In genomic region chr7:142077138-142077537, GRCm38 (mm10) we compare ENCODE assay signal across 27 mouse cellular contexts. TPM values are rescaled to one million over a fixed set of nuclear protein-coding genes. Genes with fewer than 3 reads are reported as not detected.
A peak's percentile ranks its signal among the peaks of the same experiment; 100 is the strongest.
DNase-seq lines count a peak whose midpoint lies in the region; ATAC-seq and TF ChIP-seq lines count a peak whose summit lies in the region.
"Had no signal": no experiment of that assay in that cellular context is flagged by ENCODE, and none has a peak within 500 bp of the region (broad histone marks: within the 10 kb centered on the region; RNA-seq: fewer than 3 reads in every experiment).

No protein-coding gene starts in this region.

- DNase-seq in heart, adult 2 months = no peak
- no peak for DNase-seq in heart, postnatal 4 days
- peak; percentile 52 for DNase-seq in midbrain, postnatal 0 days (ENCODE audit: low spot score)
- peak; percentile 50 to 56 for DNase-seq in heart, postnatal 10 days
- DNase-seq in hindbrain, embryonic 11.5 days (ENCODE audit: low spot score) = no peak
- no peak for DNase-seq in left cerebral cortex, postnatal 10 days (ENCODE audit: extremely low spot score in 1 of 2, low spot score in 2 of 2)
- DNase-seq: cerebellum, adult 8-10 months; kidney, postnatal 4 days; layer of hippocampus, adult 9-11 months; lung, adult 2 months had no signal

- peaks cover 7% of the 10 kb centered on the region; the same call in 1 of the 2 replicates for H3K36me3 ChIP-seq in heart, adult 2 months (ENCODE audit: control insufficient read depth, insufficient read depth, low read length)
- peaks cover 26% of the 10 kb centered on the region for H3K36me3 ChIP-seq in midbrain, postnatal 0 days (ENCODE audit: insufficient read depth, low read length)
- H3K36me3 ChIP-seq in midbrain, embryonic 13.5 days = peaks cover 32% of the 10 kb centered on the region
- H3K36me3 ChIP-seq in hindbrain, embryonic 11.5 days (ENCODE audit: control insufficient read depth, insufficient read depth, low read length) = no peaks in the 10 kb centered on the region
- H3K36me3 ChIP-seq: embryonic facial prominence, embryonic 12.5 days; kidney, embryonic 15.5 days had no signal

- WGBS in heart, adult 2 months = 36% methylated on average over 3 of the region's 3 CpGs
- 59% methylated on average over 3 of the region's 3 CpGs for WGBS in midbrain, postnatal 0 days
- 75% methylated on average over 3 of the region's 3 CpGs for WGBS in midbrain, embryonic 13.5 days
- 87% methylated on average over 3 of the region's 3 CpGs for WGBS in hindbrain, embryonic 11.5 days

- intact Hi-C loops in heart, adult 2 months (cut with DNase I) = no loop called here
- intact Hi-C loops in heart, postnatal 10 days (cut with DNase I) = no loop called here
- intact Hi-C loops in left cerebral cortex, postnatal 10 days (cut with DNase I) = no loop called here

- no peak for TF ChIP-seq EP300 in heart, adult 2 months (IDR thresholded peaks at IDR 0.05; ENCODE audit: insufficient read depth, low read depth, low read length)

- no peaks in the 10 kb centered on the region for H3K27me3 ChIP-seq in heart, adult 2 months (ENCODE audit: control insufficient read depth, insufficient read depth, low read length)
- H3K27me3 ChIP-seq in midbrain, postnatal 0 days (ENCODE audit: insufficient read depth, low read length) = no peaks in the 10 kb centered on the region
- H3K27me3 ChIP-seq in midbrain, embryonic 13.5 days = peaks cover 9% of the 10 kb centered on the region
- H3K27me3 ChIP-seq in hindbrain, embryonic 11.5 days (ENCODE audit: control insufficient read depth, insufficient read depth, low read length) = peaks cover 6% of the 10 kb centered on the region

- no peak overlapping the region for H3K4me3 ChIP-seq in heart, adult 2 months
- no peak overlapping the region for H3K4me3 ChIP-seq in midbrain, postnatal 0 days (ENCODE audit: low read depth, low read length)
- H3K4me3 ChIP-seq in midbrain, embryonic 13.5 days (replicated peaks) = no peak overlapping the region
- no peak overlapping the region for H3K4me3 ChIP-seq in hindbrain, embryonic 11.5 days (ENCODE audit: low read depth, low read length)
- H3K4me3 ChIP-seq: embryonic facial prominence, embryonic 12.5 days; erythroblast, embryonic 14.5 days; forebrain, embryonic 13.5 days; kidney, embryonic 15.5 days; left cerebral cortex, adult 2 months had no signal

- H3K4me1 ChIP-seq in heart, adult 2 months (ENCODE audit: control insufficient read depth, insufficient read depth, low read length) = peaks cover 3% of the 10 kb centered on the region
- no peaks in the 10 kb centered on the region for H3K4me1 ChIP-seq in midbrain, postnatal 0 days (ENCODE audit: insufficient read depth, low read length)
- peaks cover 3% of the 10 kb centered on the region for H3K4me1 ChIP-seq in midbrain, embryonic 13.5 days (replicated peaks)
- peaks cover 2% of the 10 kb centered on the region for H3K4me1 ChIP-seq in hindbrain, embryonic 11.5 days (replicated peaks; ENCODE audit: control insufficient read depth, insufficient read depth, low read length)

- 0 out of 2 replicates have a peak, but pooled peaks cover 1% of the 10 kb centered on the region for H3K79me2 ChIP-seq in heart, adult 2 months (replicated peaks; ENCODE audit: control insufficient read depth, insufficient read depth, low read length)

- no peak for TF ChIP-seq POLR2A in heart, adult 2 months (IDR thresholded peaks at IDR 0.05; ENCODE audit: insufficient read depth, low read depth, low read length)

- H3K9ac ChIP-seq in heart, adult 2 months (ENCODE audit: low read depth, low read length) = no peak overlapping the region
- H3K9ac ChIP-seq in midbrain, postnatal 0 days (replicated peaks; ENCODE audit: low read length, poor library complexity, severe bottlenecking) = no peak overlapping the region
- H3K9ac ChIP-seq in midbrain, embryonic 13.5 days (replicated peaks) = no peak overlapping the region
- no peak overlapping the region for H3K9ac ChIP-seq in hindbrain, embryonic 11.5 days (ENCODE audit: low read depth, low read length)
- H3K9ac ChIP-seq: embryonic facial prominence, embryonic 12.5 days; forebrain, embryonic 13.5 days; kidney, embryonic 15.5 days had no signal

- TF ChIP-seq CTCF in heart, adult 2 months (IDR thresholded peaks at IDR 0.05) = no peak
- TF ChIP-seq CTCF in midbrain, postnatal 0 days (IDR thresholded peaks at IDR 0.05) = no peak

- no peaks in the 10 kb centered on the region for H3K9me3 ChIP-seq in midbrain, postnatal 0 days (ENCODE audit: low read length)
- H3K9me3 ChIP-seq in midbrain, embryonic 13.5 days = no peaks in the 10 kb centered on the region
- no peaks in the 10 kb centered on the region for H3K9me3 ChIP-seq in hindbrain, embryonic 11.5 days (ENCODE audit: control insufficient read depth, low read length)
- H3K9me3 ChIP-seq: embryonic facial prominence, embryonic 12.5 days; forebrain, embryonic 13.5 days; kidney, embryonic 15.5 days had no signal

- no peak overlapping the region for H3K4me2 ChIP-seq in midbrain, postnatal 0 days (ENCODE audit: low read depth, low read length, poor library complexity, severe bottlenecking)
- no peak overlapping the region for H3K4me2 ChIP-seq in midbrain, embryonic 13.5 days (replicated peaks)
- no peak overlapping the region for H3K4me2 ChIP-seq in hindbrain, embryonic 11.5 days (replicated peaks; ENCODE audit: low read depth, low read length)
- H3K4me2 ChIP-seq: embryonic facial prominence, embryonic 12.5 days; forebrain, embryonic 13.5 days; kidney, embryonic 15.5 days; liver, embryonic 11.5 days had no signal

- H3K27ac ChIP-seq in heart, adult 2 months = peak overlapping the region; percentile 74
- H3K27ac ChIP-seq in midbrain, postnatal 0 days (ENCODE audit: low read depth, low read length) = peak overlapping the region; percentile 18; the same call in 1 of the 2 replicates
- no peak overlapping the region for H3K27ac ChIP-seq in midbrain, embryonic 13.5 days
- H3K27ac ChIP-seq in hindbrain, embryonic 11.5 days (ENCODE audit: low read depth, low read length) = no peak overlapping the region
- H3K27ac ChIP-seq: embryonic facial prominence, embryonic 12.5 days; forebrain, embryonic 13.5 days; kidney, embryonic 15.5 days; left cerebral cortex, adult 2 months had no signal

- no peak for ATAC-seq in midbrain, postnatal 0 days (ENCODE audit: low FRiP score)
- ATAC-seq in midbrain, embryonic 13.5 days = no peak
- ATAC-seq in hindbrain, embryonic 11.5 days (ENCODE audit: low FRiP score) = no peak
- ATAC-seq: forebrain, embryonic 13.5 days; hindbrain, embryonic 16.5 days; intestine, postnatal 0 days had no signal

RNA-seq across cellular contexts. Expression of gene Mob2, which starts 16.3 kb away (rescaled TPM):
- total RNA-seq in heart, adult 2 months (2021) = 10 to 100 TPM; 41.9 to 44.5 TPM
- 44.8 and 58.9 TPM in 2 replicates for polyA plus RNA-seq in heart, adult 2 months (2012; rRNA removed)
- 10 to 100 TPM; 33.4 to 33.6 TPM for total RNA-seq in heart, postnatal 4 days (2021)
- total RNA-seq in midbrain, postnatal 0 days (2014; rRNA removed) = 27.4 and 31.6 TPM in 2 replicates
- polyA plus RNA-seq in midbrain, postnatal 0 days (2015; fragmentation: Nextera tagmentation; extraction: Ambion mirVana) = 38.0 and 41.3 TPM in 2 replicates
- polyA plus RNA-seq in midbrain, embryonic 13.5 days (2015; fragmentation: Nextera tagmentation; extraction: Ambion mirVana) = 52.3 and 56.9 TPM in 2 replicates
- 10 to 100 TPM; 39.4 to 43.2 TPM for total RNA-seq in heart, postnatal 10 days (2021)
- 53.3 and 59.8 TPM in 2 replicates for polyA plus RNA-seq in hindbrain, embryonic 11.5 days (2014; fragmentation: Nextera tagmentation; extraction: Ambion mirVana)
- total RNA-seq in left cerebral cortex, postnatal 10 days (2021) = 10 to 100 TPM; 23.6 to 26.7 TPM

RNA-seq across cellular contexts. Expression of gene Dusp8, which starts 18.5 kb away (rescaled TPM):
- 10 to 100 TPM; 37.4 to 43.2 TPM for total RNA-seq in heart, adult 2 months (2021)
- 31.4 and 38.4 TPM in 2 replicates for polyA plus RNA-seq in heart, adult 2 months (2012; rRNA removed)
- 10 to 100 TPM; 37.7 to 43.0 TPM for total RNA-seq in heart, postnatal 4 days (2021)
- total RNA-seq in midbrain, postnatal 0 days (2014; rRNA removed) = 144 and 175 TPM in 2 replicates
- 94.2 and 99.9 TPM in 2 replicates for polyA plus RNA-seq in midbrain, postnatal 0 days (2015; fragmentation: Nextera tagmentation; extraction: Ambion mirVana)
- polyA plus RNA-seq in midbrain, embryonic 13.5 days (2015; fragmentation: Nextera tagmentation; extraction: Ambion mirVana) = 66.0 and 69.1 TPM in 2 replicates
- total RNA-seq in heart, postnatal 10 days (2021) = 10 to 100 TPM; 28.0 to 30.0 TPM
- 19.1 and 20.9 TPM in 2 replicates for polyA plus RNA-seq in hindbrain, embryonic 11.5 days (2014; fragmentation: Nextera tagmentation; extraction: Ambion mirVana)
- total RNA-seq in left cerebral cortex, postnatal 10 days (2021) = 100 to 1,000 TPM; 157 to 164 TPM
- total RNA-seq: monocyte, adult 5-6 weeks; neutrophil, adult 5-6 weeks had no signal

RNA-seq across cellular contexts. Expression of gene Gm45618, which starts 43.4 kb away (rescaled TPM):
- not detected for total RNA-seq in heart, adult 2 months (2021)
- polyA plus RNA-seq in heart, adult 2 months (2012; rRNA removed) = not detected in 2 replicates
- total RNA-seq in heart, postnatal 4 days (2021) = not detected
- not detected in 2 replicates for total RNA-seq in midbrain, postnatal 0 days (2014; rRNA removed)
- not detected in 2 replicates for polyA plus RNA-seq in midbrain, postnatal 0 days (2015; fragmentation: Nextera tagmentation; extraction: Ambion mirVana)
- polyA plus RNA-seq in midbrain, embryonic 13.5 days (2015; fragmentation: Nextera tagmentation; extraction: Ambion mirVana) = 0.44 TPM in 1 of 2 replicates, not detected in the other
- not detected for total RNA-seq in heart, postnatal 10 days (2021)
- polyA plus RNA-seq in hindbrain, embryonic 11.5 days (2014; fragmentation: Nextera tagmentation; extraction: Ambion mirVana) = not detected in 2 replicates
- not detected for total RNA-seq in left cerebral cortex, postnatal 10 days (2021)
- total RNA-seq: adrenal gland, adult 18-20 months; adrenal gland, postnatal 4 days; common myeloid progenitor, adult 5-6 weeks; left cerebral cortex, adult 2 months; megakaryocyte-erythroid progenitor cell, adult 5-6 weeks; monocyte, adult 5-6 weeks; neutrophil, adult 5-6 weeks had no signal
- polyA plus RNA-seq: embryonic facial prominence, embryonic 12.5 days; erythroblast, embryonic 14.5 days; forebrain, embryonic 13.5 days; intestine, postnatal 0 days; kidney, embryonic 15.5 days; limb, embryonic 11.5 days; liver, embryonic 11.5 days; lung, adult 2 months; small intestine, adult 2 months had no signal

RNA-seq across cellular contexts. Expression of gene Gm39115, which starts 58.7 kb away (rescaled TPM):
- not detected for total RNA-seq in heart, adult 2 months (2021)
- not detected in 2 replicates for polyA plus RNA-seq in heart, adult 2 months (2012; rRNA removed)
- not detected for total RNA-seq in heart, postnatal 4 days (2021)
- not detected in 2 replicates for total RNA-seq in midbrain, postnatal 0 days (2014; rRNA removed)
- polyA plus RNA-seq in midbrain, postnatal 0 days (2015; fragmentation: Nextera tagmentation; extraction: Ambion mirVana) = not detected in 2 replicates
- polyA plus RNA-seq in midbrain, embryonic 13.5 days (2015; fragmentation: Nextera tagmentation; extraction: Ambion mirVana) = not detected in 2 replicates
- total RNA-seq in heart, postnatal 10 days (2021) = not detected
- not detected in 2 replicates for polyA plus RNA-seq in hindbrain, embryonic 11.5 days (2014; fragmentation: Nextera tagmentation; extraction: Ambion mirVana)
- total RNA-seq in left cerebral cortex, postnatal 10 days (2021) = not detected
- total RNA-seq: adrenal gland, adult 18-20 months; adrenal gland, postnatal 4 days; common myeloid progenitor, adult 5-6 weeks; left cerebral cortex, adult 2 months; megakaryocyte-erythroid progenitor cell, adult 5-6 weeks; monocyte, adult 5-6 weeks; neutrophil, adult 5-6 weeks had no signal
- polyA plus RNA-seq: embryonic facial prominence, embryonic 12.5 days; erythroblast, embryonic 14.5 days; forebrain, embryonic 13.5 days; intestine, postnatal 0 days; kidney, embryonic 15.5 days; limb, embryonic 11.5 days; liver, embryonic 11.5 days; lung, adult 2 months; small intestine, adult 2 months had no signal

Comparison
In these comparisons a context has a peak if more than half of its experiments do, and no peak if none do; other contexts are left out.
1. DNase-seq: peak in midbrain, postnatal 0 days (single experiment) and heart, postnatal 10 days (2 of 2); none in heart, adult 2 months (0 of 2), heart, postnatal 4 days (single experiment), hindbrain, embryonic 11.5 days (single experiment) and left cerebral cortex, postnatal 10 days (0 of 2).
2. H3K27ac ChIP-seq: peak in heart, adult 2 months (single experiment) and midbrain, postnatal 0 days (single experiment); none in midbrain, embryonic 13.5 days (single experiment) and hindbrain, embryonic 11.5 days (single experiment).